Mouse (Mus musculus): ENCODE results near the gene Mllt3. TPM values are rescaled to one million over a fixed set of nuclear protein-coding genes. Genes with fewer than 3 reads are reported as not detected.

Mllt3 gene
- polyA plus RNA-seq, 1 experiment from 2014 or later: 40.1 TPM

DNA sequence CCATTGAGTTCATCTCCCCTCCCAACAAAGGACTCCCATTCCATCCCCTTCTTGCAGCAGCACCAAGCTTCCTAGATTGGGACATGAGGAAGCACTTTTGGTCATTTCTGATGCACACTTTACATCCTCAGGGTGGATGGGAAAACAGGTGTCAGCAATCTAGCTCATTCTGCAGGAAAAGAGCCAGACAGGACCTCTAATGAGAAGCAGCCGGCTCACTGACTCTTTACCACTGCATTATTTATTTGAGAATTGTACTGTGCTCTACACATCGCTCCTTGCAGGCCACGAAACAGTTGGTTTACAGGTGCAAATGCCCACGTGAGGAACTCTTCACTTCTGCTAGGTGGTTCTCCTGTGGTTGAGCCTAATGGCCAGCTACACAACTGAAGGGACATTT, 237.9 kb downstream of the Mllt3 start:
- Histone ChIP-seq H3K27ac (replicated peaks) (no peak overlapping the region), H3K4me2 (no peak overlapping the region), H3K27me3 (replicated peaks) (no peaks in the 10 kb centered on the region), H3K4me3 (no peak overlapping the region), H3K9me3 (no peaks in the 10 kb centered on the region), H3K36me3 (peaks cover 23% of the 10 kb centered on the region), H3K9ac (no peak overlapping the region), H3K4me1 (peaks cover 11% of the 10 kb centered on the region)
- ATAC-seq (ENCODE audit: extremely low read depth, insufficient number of reproducible peaks, low FRiP score, low TSS enrichment): no peak
- WGBS: 82% methylated on average over 4 of the region's 4 CpGs

DNA sequence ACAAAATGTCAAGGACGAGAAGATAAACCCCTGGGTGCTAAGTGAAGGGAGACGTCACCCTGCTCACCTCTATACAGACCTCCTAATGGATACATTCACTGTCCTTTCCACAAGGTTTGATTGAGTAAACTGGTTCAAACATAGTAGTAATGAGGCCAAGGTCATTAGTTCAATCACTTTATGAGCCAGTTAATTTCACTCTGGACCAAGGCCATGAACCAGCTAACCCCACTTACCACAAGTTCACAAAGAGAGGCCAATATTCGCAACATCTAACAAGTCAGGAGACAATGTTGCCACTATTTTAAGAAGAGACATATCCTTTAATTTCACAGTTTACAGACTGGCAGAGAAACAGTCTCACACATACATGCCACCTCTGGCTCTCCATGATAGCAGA, 238.9 kb downstream of the Mllt3 start:
- WGBS: 87% methylated on average over 3 of the region's 3 CpGs
- Histone ChIP-seq H3K9ac (no peak overlapping the region), H3K4me1 (peaks cover 8% of the 10 kb centered on the region), H3K36me3 (peaks cover 30% of the 10 kb centered on the region), H3K4me3 (no peak overlapping the region), H3K9me3 (no peaks in the 10 kb centered on the region), H3K27me3 (replicated peaks) (no peaks in the 10 kb centered on the region), H3K4me2 (no peak overlapping the region), H3K27ac (replicated peaks) (no peak overlapping the region)
- ATAC-seq (ENCODE audit: extremely low read depth, insufficient number of reproducible peaks, low FRiP score, low TSS enrichment): no peak

DNA sequence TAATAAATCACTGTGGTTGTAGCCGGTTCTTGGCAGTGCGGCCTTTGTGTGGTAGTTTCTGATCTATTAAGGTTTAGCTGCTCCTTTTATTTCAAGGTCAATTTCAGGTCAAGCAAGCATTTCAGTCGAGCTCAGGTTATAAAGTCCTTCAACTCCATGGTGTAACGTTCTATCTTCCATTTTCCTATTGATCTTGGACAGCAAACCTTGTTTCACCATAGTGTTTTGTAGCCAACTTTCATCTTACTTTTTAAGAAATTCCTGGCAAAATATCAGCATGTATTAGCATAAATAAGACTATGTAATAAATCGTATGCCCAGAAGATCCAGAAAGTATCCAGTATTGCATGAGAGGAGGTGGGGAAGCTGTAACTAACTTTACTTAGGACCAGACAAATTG, 240.7 kb downstream of the Mllt3 start:
- Histone ChIP-seq H3K4me3 (no peak overlapping the region), H3K27ac (replicated peaks) (no peak overlapping the region), H3K9me3 (no peaks in the 10 kb centered on the region), H3K27me3 (replicated peaks) (no peaks in the 10 kb centered on the region), H3K4me2 (no peak overlapping the region), H3K9ac (no peak overlapping the region), H3K4me1 (peaks cover 8% of the 10 kb centered on the region), H3K36me3 (peaks cover 42% of the 10 kb centered on the region)
- ATAC-seq (ENCODE audit: extremely low read depth, insufficient number of reproducible peaks, low FRiP score, low TSS enrichment): no peak
- 85% methylated on average over 5 of the region's 5 CpGs for WGBS

DNA sequence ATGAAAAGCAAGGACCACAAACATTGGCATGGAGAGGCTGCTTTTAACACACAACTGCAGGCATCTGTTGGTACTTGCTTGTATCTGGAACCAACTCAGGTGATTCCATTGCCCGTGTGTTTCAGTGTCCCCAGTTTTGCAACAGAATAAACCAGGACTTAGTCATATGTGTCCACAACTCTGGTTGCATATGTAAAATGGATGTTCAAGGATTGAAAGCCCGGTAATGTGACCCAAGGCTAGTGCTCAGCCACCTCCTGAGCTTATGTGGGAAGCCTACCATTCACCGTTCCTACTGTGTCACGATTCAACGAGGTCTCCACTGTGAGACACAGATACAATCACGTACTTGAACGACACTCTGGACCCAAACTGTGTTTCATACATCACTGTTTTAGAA, 243.7 kb downstream of the Mllt3 start:
- H3K9me3 ChIP-seq: no peaks in the 10 kb centered on the region
- no peak overlapping the region for H3K9ac ChIP-seq
- no peak for ATAC-seq (ENCODE audit: extremely low read depth, insufficient number of reproducible peaks, low FRiP score, low TSS enrichment)
- 84% methylated on average over 7 of the region's 7 CpGs for WGBS
- H3K4me1 ChIP-seq: peaks cover 8% of the 10 kb centered on the region
- H3K27me3 ChIP-seq (replicated peaks): no peaks in the 10 kb centered on the region
- no peak overlapping the region for H3K4me3 ChIP-seq
- peaks cover 46% of the 10 kb centered on the region for H3K36me3 ChIP-seq
- no peak overlapping the region for H3K27ac ChIP-seq (replicated peaks)
- H3K4me2 ChIP-seq: no peak overlapping the region

DNA sequence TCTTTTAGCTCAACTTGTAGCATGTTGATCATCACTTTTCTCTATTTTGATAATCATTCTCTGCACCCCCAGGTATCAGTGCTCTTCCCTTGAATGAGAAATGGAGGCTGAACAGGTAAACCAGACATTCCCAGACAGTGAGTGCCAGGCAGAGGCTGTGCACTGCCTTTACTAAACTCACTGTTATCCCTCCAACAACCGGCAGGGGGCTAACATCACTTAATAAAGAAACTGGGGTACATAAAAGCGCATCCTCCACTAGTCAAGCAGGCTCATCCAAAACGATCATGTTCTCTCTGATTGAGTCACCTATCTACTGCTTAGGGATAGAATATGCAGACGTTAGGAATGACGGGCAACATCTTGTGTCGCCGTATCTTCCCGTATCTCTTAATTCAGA, 244.5 kb downstream of the Mllt3 start:
- Histone ChIP-seq H3K4me1 (peaks cover 14% of the 10 kb centered on the region), H3K4me2 (no peak overlapping the region), H3K9me3 (no peaks in the 10 kb centered on the region), H3K9ac (no peak overlapping the region), H3K36me3 (peaks cover 46% of the 10 kb centered on the region), H3K4me3 (no peak overlapping the region), H3K27me3 (replicated peaks) (no peaks in the 10 kb centered on the region), H3K27ac (replicated peaks) (no peak overlapping the region)
- 71% methylated on average over 8 of the region's 8 CpGs for WGBS
- ATAC-seq (ENCODE audit: extremely low read depth, insufficient number of reproducible peaks, low FRiP score, low TSS enrichment): no peak

GRCm38 (mm10) chr4:87785132-87786074, 247.8 kb downstream of the Mllt3 start:
- H3K4me3 ChIP-seq: no peak overlapping the region
- peaks cover 41% of the 10 kb centered on the region for H3K36me3 ChIP-seq
- 32% methylated on average over 12 of the region's 12 CpGs for WGBS
- H3K4me1 ChIP-seq: peaks cover 24% of the 10 kb centered on the region
- H3K9ac ChIP-seq: no peak overlapping the region
- 0 out of 2 replicates have a peak overlapping the region, but pooled peaks have one; percentile 5 for H3K27ac ChIP-seq (replicated peaks)
- H3K4me2 ChIP-seq: no peak overlapping the region
- H3K27me3 ChIP-seq (replicated peaks): no peaks in the 10 kb centered on the region
- no peaks in the 10 kb centered on the region for H3K9me3 ChIP-seq
- ATAC-seq (ENCODE audit: extremely low read depth, insufficient number of reproducible peaks, low FRiP score, low TSS enrichment): no peak

DNA sequence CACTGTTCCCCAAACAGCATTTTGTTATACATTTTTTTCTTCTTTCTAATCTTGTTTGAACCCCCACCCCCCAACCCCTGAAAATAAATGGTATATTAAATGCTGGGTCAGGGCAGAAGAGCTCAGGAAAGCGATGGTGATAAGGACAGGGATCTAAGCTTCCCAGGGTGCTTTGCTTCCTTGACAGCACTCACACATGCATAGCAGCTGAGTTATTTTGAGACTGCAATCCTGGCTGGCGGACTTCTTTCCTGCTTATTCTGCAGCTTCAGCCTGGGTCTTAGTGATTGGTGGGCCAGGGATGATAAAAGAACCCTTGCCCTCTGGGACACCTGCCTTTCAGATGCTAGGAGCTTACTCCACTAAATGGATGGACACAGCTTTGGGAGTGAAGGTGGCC, 249.4 kb downstream of the Mllt3 start:
- no peak overlapping the region for H3K4me2 ChIP-seq
- H3K27ac ChIP-seq (replicated peaks): peak overlapping the region; percentile 52
- ATAC-seq (ENCODE audit: extremely low read depth, insufficient number of reproducible peaks, low FRiP score, low TSS enrichment): no peak
- H3K9me3 ChIP-seq: no peaks in the 10 kb centered on the region
- peaks cover 24% of the 10 kb centered on the region for H3K4me1 ChIP-seq
- H3K36me3 ChIP-seq: peaks cover 30% of the 10 kb centered on the region
- no peak overlapping the region for H3K9ac ChIP-seq
- H3K27me3 ChIP-seq (replicated peaks): no peaks in the 10 kb centered on the region
- no peak overlapping the region for H3K4me3 ChIP-seq
- 19% methylated on average over 2 of the region's 2 CpGs for WGBS

DNA sequence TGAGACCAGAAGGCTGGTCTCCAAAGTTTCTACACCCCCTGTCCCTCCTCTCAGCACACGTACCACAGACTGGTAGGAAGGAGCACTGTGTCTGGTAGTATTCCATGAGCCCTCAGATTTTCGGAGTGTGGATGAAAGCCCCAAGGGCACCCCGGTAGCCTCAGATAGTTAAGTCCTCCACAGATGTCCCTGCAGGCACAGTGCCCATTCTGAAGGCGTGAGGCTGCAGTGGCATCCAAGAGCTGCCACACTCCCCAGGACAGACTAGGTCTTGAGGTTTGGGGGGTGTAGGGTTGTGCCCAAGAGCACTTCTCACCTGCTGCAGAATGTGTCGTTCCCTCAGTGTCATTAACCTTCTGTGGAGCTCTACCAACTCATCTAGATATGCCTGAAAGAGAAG, 251.2 kb downstream of the Mllt3 start:
- Histone ChIP-seq H3K4me2 (no peak overlapping the region), H3K36me3 (peaks cover 22% of the 10 kb centered on the region), H3K27ac (replicated peaks) (no peak overlapping the region), H3K9ac (no peak overlapping the region), H3K4me1 (peaks cover 24% of the 10 kb centered on the region), H3K4me3 (no peak overlapping the region), H3K9me3 (no peaks in the 10 kb centered on the region), H3K27me3 (replicated peaks) (no peaks in the 10 kb centered on the region)
- ATAC-seq (ENCODE audit: extremely low read depth, insufficient number of reproducible peaks, low FRiP score, low TSS enrichment): no peak
- 82% methylated on average over 5 of the region's 5 CpGs for WGBS

DNA sequence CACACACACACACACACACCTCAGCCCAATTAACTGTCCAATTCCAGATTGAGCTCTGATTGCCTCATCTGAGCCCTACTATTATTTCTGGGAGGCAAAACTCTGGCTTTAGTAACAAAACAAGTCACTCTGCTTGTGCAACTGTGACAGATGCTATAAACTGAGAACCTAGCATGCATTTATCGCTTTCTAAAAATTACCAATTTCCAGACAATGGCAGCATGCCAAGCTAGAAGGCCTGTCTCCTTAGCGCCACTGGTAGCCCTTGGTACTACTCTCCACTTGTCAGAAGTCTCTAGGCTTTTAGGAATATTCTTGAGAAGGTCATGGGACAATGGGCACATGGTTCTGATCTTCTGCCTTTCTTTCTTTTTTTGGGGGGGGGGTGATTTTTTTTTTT, 257.4 kb downstream of the Mllt3 start:
- H3K36me3 ChIP-seq: peaks cover 25% of the 10 kb centered on the region
- no peak overlapping the region for H3K9ac ChIP-seq
- ATAC-seq (ENCODE audit: extremely low read depth, insufficient number of reproducible peaks, low FRiP score, low TSS enrichment): no peak
- H3K4me2 ChIP-seq: no peak overlapping the region
- no peaks in the 10 kb centered on the region for H3K4me1 ChIP-seq
- WGBS: 81% methylated on average over 2 of the region's 2 CpGs
- H3K9me3 ChIP-seq: no peaks in the 10 kb centered on the region
- no peaks in the 10 kb centered on the region for H3K27me3 ChIP-seq (replicated peaks)
- no peak overlapping the region for H3K4me3 ChIP-seq
- H3K27ac ChIP-seq (replicated peaks): no peak overlapping the region

DNA sequence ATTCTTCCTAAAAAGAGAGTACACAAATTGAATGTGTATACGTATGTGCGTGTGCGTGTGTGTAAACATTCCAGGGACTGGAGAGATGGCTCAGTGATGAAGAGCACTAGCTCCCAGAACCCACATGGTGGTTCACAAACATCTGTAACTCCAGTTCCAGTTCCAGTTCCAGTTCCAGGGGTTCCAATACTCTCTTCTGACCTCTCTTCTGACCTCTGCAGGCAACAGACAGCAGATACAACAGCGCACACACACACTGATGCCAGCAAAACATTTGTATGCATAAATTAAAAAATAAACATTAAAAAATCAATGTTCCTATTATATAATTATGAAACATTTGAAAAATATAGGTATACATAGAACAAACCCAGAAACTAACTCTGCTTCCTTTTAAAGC, 258.6 kb downstream of the Mllt3 start:
- Histone ChIP-seq H3K27me3 (replicated peaks) (no peaks in the 10 kb centered on the region), H3K4me2 (no peak overlapping the region), H3K9ac (no peak overlapping the region), H3K27ac (replicated peaks) (no peak overlapping the region), H3K9me3 (no peaks in the 10 kb centered on the region), H3K36me3 (peaks cover 21% of the 10 kb centered on the region), H3K4me3 (no peak overlapping the region), H3K4me1 (no peaks in the 10 kb centered on the region)
- ATAC-seq (ENCODE audit: extremely low read depth, insufficient number of reproducible peaks, low FRiP score, low TSS enrichment): no peak
- 93% methylated on average over 4 of the region's 4 CpGs for WGBS

DNA sequence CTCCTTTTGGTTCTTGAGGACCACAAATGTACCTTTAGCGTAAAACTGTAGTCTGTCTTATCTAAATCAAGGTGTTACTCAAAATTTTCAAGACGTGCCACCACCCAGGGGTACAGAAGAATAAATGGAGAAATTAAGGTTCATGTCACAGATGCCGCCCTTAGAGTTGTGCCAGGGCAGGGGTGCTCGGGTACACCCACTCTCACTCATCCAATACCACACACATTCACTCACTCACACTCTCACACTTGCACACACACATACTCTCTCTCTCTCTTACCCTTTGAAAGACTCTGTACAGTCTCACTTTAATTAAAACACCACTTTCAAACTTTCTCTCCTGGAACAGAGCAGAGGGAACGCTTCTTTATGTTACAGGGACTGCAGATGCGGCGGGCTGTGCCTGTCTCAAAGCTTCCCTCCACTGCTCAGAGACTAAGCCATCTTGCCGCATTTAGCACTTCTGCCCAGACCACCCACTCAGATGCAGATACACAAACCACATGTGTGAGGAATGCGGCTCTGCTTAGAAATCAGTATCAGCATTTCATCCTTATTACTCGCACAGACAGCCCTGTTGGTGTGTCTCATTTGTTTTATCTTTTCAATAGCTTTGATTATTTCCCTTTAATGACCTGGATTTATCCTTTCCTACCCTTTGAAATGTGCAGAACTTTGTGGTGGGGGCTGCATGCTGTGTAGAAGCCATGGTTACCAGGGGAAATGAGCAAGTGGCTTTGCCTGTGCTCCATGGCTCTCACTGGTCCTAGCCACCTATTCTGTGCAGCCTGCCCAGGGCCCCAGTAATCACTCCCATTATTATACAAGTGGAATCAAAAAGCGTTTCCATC, 265.2 kb downstream of the Mllt3 start:
- Histone ChIP-seq H3K27ac (replicated peaks) (no peak overlapping the region), H3K4me3 (no peak overlapping the region), H3K4me2 (no peak overlapping the region), H3K9ac (peak overlapping the region; percentile 21; the same call in 1 of the 2 replicates), H3K27me3 (replicated peaks) (no peaks in the 10 kb centered on the region), H3K36me3 (peaks cover under 1% of the 10 kb centered on the region; the same call in 1 of the 2 replicates), H3K4me1 (peaks cover 27% of the 10 kb centered on the region), H3K9me3 (no peaks in the 10 kb centered on the region)
- ATAC-seq (ENCODE audit: extremely low read depth, insufficient number of reproducible peaks, low FRiP score, low TSS enrichment): no peak
- 43% methylated on average over 11 of the region's 11 CpGs for WGBS
